Mouse (Mus musculus) megakaryocyte progenitor cell, adult 5-6 weeks (primary cell): ENCODE measurements around the gene Gm5426. TPM values are rescaled to one million over a fixed set of nuclear protein-coding genes. Genes with fewer than 3 reads are reported as not detected.
"Not testable (repeated sequence)": the region's sequence is repeated elsewhere in the genome, so short reads cannot be mapped to it uniquely, and the experiment has no call there.

ENCODE experiments used
- ATAC-seq: replicated peaks from 2 replicates; pipeline ENCODE4 v1.8.0; 2016; ENCODE audit warnings: mild to moderate bottlenecking, moderate TSS enrichment, inconsistent platforms; ENCODE audit not compliant: poor library complexity
- total RNA-seq, 2 experiments: library from RNA; stranded (forward) in 1 of 2; stranded (reverse) in 1 of 2; fragments of 157-497, 149-512 nt in 1 of 2; fragments of 200-1000 nt in 1 of 2; gene quantifications; 2 replicates each; pipeline versions ENCODE4 v1.2.3 to v1.2.4; 2015 to 2017

Gm5426 gene
- total RNA-seq (2015) (not detected in 2 replicates), total RNA-seq (2017) (not detected in 2 replicates)

DNA sequence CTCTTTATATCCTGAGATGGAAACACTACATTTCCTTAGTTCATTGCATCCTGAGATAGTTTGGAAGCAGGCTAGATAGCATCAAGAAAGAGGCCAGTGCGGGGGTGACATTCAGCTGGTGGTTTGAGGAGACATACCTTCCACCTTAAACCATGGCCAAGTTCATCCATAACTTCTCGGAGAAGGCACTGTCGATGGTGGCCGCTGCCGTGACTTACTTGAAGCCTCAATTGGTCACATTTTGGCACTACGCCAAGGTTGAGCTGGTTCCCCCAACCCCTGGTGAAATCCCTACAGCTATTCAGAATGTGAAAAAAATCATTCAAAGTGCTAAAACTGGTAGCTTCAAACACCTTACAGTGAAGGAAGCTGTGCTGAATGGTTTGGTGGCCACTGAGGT lies at the start of gene Gm5426:
Gene Gm5426 (plus strand): TSS at position 153 of the 400 bp plus-strand sequence.
- not testable (repeated sequence) for ATAC-seq

DNA sequence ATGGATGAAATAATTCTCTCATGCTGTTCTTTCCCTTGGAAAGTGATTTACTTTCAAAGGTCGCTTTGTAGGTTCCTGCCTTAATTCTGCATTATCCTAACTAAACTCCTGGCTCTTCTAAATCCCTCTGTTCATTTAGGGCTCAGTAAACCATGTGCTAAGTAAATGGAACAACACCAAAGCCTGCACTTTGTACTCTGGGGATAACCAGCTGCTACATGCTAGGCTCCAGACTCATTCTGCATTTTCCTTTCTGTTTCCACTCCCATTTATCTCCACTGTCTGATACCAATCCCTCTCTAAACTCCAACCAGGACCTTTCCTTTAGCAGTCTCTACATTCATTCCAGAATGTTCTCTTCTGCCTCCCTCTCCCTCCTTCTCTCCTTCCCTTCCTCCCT lies 46.7 kb upstream of the Gm5426 start:
- ATAC-seq = no peak

DNA sequence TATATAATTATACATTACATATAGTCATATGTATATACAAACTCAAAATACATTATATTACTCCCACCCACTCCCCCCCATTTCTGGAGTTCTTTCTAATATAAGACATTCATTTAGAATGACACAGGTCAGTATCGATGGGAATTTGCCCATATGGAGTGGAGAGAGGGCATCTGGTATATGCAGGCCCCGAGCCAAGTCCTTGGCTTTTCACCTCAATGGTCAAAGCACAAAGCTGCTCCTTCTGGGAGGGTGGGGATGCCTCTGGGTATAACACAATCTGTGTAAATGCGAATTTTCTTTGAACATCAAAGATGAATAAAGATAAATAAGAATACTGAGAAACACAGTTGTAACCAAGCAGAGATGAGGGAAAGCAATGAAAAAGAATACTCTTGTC lies 46.0 kb upstream of the Gm5426 start:
- ATAC-seq = no peak

DNA sequence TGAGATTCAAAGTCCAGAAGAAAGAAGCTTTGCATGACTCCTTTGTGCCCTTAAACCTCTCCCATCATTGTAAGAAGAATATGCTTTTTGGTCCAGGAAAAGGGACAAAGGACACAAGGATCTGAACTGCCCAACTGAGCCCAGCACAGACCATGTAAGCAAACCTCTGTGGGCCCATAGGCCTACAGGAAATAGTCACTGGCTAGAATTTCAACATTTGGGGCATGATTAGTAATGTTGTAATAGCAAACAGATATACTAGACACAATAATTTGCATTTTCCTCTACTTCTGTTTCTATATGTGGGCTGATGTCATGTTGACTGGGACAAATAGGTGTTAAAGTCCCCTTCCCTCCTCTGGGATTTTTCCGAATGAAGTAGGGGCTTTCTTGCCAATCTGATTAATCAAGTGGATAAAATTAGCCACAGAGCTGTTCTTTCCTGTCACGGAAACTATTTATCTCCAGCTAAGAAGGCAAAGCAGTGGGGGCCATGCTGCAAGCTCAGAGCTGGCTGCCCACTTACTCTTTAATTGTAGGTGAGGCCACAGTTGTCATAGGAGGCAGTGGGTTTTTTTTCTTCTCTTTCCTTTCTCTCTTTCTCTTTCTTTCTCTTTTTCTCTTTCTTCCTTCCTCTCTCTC lies 42.4 kb upstream of the Gm5426 start:
- peak; percentile 65 for ATAC-seq

GRCm38 (mm10) chr10:96094559-96094958 lies 41.8 kb upstream of the Gm5426 start:
- no peak for ATAC-seq

GRCm38 (mm10) chr10:96096730-96097129 lies 39.7 kb upstream of the Gm5426 start:
- no peak for ATAC-seq

GRCm38 (mm10) chr10:96101035-96101434 lies 35.4 kb upstream of the Gm5426 start:
- ATAC-seq = no peak

DNA sequence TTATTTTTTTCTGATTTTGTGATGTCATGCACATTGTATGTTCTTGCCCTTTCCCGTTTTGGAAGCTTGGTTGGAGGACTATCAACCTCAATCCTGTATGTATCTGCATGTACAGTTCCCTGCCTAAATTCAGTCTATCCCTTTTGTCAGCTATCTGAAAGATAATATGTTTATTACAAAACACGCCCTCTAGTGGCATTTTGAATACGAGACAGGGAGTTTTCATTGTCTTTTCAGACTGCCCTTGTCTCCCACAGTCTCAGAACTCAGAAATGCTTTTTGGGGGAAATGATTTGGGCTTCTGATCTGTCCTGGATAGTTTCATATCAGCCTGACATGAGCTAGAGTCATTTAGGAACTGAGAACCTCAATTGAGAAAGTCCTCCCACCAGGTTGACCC lies 32.2 kb upstream of the Gm5426 start:
- peak; percentile 46 for ATAC-seq

GRCm38 (mm10) chr10:96104624-96105023 lies 31.8 kb upstream of the Gm5426 start:
- peak; percentile 84 for ATAC-seq

DNA sequence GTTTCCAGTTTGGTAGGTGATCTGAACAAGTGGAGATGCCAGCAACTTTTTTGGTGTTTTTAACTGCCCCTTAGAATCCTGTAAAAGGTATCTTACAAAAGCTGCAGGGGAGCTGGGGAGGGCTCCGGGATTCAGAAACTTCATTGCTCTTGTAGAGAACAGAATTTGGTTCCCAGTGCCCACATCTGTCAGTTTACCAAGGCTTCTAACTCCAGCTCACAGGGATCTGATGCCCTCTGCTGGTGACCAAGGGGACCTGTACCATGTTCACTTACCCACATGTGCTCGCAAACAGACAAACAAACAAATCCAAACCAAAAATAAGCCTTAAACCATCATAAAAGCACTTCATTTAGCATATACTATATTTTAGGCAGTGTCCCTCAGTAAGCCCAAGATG lies 31.3 kb upstream of the Gm5426 start:
- ATAC-seq = peak; percentile 79

DNA sequence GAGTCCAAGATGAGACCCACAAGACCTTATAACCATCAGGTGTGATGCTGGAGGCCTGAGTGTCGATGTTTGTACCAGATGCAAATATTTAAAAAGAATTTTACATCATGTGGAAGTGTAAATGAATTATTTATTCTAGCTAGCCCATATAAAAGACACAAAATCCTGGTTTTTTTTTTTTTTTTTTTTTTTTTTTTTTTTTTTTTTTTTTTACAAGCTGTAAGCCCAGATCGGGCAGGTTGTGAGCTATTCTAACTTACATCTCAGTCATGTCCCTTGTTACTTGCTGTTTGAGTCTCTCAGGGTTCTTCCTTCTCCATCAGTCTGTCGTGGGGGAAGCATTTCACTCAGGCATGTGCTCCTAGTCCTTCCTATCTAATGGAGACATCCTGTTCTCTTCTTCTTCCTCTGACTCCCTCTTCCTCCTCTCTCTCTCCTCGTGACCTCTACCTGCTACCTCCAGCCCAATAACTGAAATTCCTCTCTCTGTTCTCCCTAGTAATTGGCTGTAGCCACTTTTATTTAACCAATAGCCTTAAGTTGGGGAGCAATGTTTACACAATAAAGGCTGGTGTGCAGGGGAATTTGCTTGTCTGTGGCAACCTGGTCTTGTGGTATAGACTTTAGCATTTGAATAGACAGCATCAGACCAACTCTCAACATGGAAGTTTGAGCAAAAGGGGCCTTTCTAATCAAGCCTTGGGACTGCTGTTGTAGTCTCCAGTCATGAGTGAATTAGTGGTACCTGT lies 29.3 kb upstream of the Gm5426 start:
- ATAC-seq = no peak

DNA sequence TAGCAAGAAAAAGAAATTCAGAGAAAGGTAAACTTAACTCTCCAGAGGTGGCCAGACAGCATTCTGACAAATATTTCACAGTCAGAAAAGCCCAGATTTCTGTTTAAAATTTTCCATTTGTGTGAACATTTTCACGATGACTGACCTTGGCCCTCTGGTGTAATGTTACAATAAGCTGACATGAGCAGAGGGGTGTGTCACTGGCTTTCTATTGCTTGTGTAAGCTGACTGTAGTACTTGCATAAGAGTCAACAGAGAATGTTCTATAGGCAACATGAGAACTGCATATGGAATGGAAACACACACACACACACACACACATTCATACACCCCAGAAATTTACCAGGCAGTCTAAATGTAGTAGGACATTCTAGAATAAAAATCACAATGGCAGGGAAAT lies 28.6 kb upstream of the Gm5426 start:
- ATAC-seq = no peak

DNA sequence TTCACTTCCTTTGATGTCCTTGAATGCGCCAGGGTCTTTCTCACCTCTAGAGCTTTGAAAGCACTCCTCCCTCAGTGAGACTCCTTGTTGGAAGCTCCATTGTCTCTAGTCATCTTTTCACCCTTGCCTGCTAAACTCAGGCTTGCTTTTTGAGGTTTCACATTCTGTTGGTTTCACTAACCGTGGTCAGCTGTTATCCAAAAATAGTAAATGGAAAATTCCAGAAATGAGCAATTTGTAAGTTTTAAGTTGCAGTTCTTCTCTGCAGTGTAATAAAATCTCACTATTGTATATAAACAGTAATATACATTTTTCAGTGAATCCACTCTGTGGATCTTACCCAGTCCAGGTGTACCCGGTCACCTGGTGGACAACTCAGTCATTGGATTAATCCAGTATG lies 21.1 kb upstream of the Gm5426 start:
- no peak for ATAC-seq

- no peak for ATAC-seq
Observed at GRCm38 (mm10) chr10:96120821-96121220, 15.6 kb upstream of the Gm5426 start.

- no peak for ATAC-seq
Observed at GRCm38 (mm10) chr10:96121249-96122010, 15.0 kb upstream of the Gm5426 start.

GRCm38 (mm10) chr10:96123885-96124284 lies 12.5 kb upstream of the Gm5426 start:
- peak; percentile 77 for ATAC-seq

DNA sequence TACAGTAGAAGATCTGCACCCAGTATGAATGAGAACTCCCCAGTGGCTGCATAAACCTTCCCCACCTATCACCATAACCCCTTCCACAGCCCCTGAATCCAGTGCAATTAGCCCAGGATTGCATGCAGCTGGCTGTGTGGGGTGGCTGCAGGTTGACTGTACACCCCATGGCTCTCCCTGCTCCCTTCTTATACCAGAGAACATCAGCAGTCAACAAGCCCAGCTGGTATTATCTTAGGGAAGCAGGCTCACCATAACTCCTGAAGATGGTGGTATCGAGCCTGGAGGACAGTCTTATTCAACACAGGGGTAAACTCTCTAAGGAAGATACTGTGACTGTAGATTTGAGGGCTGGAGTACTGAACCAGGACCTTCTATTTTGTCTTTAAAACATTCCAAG lies 12.1 kb upstream of the Gm5426 start:
- peak; percentile 68 for ATAC-seq

DNA sequence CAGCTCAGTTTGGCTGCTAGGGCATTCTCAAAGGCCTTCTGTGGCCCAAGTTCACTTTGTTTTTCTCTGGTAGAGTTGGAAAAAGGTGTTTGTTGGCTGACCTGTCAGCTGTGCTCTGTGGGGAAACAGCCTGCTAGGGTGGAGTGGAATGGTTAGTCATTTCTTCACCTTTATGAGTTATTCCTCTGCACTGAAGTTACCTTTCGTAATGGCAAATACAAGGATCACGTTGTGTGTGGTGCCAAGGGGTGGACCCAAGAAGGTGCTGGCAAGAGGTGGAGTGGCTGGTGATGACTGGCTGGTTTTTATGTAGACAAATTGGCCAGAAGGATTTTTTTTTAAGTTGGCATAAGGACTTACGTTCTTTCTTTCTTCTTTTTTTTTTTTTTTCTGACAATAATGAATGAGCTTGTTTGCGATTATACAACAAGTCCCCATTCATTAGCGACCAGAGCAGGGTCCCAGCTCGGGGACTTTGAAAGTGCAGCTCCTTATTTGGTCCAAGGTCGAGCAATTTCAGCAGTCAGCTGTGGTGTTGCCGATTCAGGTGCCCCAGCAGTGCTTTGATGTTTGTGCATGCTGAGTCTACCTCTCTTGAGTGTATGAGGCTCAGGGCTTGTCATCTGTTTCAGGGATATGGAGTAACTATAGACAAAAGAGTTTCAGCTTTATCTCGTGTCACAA lies 10.5 kb upstream of the Gm5426 start:
- ATAC-seq = no peak

DNA sequence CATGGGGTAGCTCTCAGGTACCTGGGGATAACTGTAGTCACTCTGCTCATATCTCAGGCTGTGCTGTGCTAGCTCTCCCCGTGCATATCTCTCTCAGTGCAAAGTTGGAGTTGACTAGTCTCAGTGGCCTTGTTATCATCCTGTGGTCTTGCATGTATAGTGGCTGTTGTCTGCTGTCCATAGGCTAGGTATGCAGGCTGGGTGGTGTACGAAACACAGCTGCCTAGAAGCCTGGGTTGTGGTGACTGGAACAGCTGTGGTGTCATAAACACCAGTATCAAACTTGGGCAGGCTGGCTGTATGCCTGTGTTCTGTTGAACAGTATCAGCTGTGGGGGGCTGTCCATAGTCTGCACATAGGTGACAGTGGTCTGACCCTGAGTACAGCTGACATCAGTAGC lies 7.2 kb upstream of the Gm5426 start:
- ATAC-seq = peak; percentile 68

DNA sequence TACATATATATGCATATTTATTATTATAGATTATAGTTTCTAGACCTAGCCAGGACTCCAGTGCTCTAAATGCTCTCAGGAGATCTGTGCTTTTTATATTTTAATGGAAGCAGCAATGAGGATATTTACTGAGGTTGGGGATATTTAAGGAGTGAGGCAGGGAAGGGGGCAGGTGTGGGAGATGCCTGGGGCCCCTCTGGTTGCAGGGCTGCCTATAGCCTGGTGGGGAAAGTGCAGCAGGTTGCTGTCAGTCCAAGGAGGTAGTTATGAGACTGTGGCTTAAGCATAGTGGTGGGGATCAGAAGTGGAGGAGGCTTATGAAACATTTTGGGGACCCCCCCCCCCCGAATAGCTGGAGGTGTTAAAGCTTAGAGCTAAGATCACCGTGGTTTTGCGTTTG lies 6.0 kb upstream of the Gm5426 start:
- no peak for ATAC-seq

- no peak for ATAC-seq
Observed at GRCm38 (mm10) chr10:96131112-96131511, 5.3 kb upstream of the Gm5426 start.
